Mouse (Mus musculus) large intestine, adult 2 months (tissue): ENCODE results near the gene Rnf24. TPM values are rescaled to one million over a fixed set of nuclear protein-coding genes. Genes with fewer than 3 reads are reported as not detected.

ENCODE experiments used
- DNase-seq: peaks from one replicate; pipeline ENCODE4 v3.0.0-alpha.2; 2012; ENCODE audit warnings: low read depth, low spot score
- WGBS: fragments of 180-500 bp; shearing (Covaris S2); methylation state at CpG from one replicate; pipeline ENCODE4 v1.1.7; 2018; 5-methylcytosine and 5-hydroxymethylcytosine counted together
- polyA plus RNA-seq: library from polyadenylated mRNA; depleted of rRNA; stranded (reverse); fragments of >200 nt; gene quantifications from 2 replicates; pipeline ENCODE4 v1.2.3, GENCODE M21; 2012; rRNA removed

Gene Rnf24
- polyA plus RNA-seq, 1 experiment: 2.9 TPM

GRCm38 (mm10) chr2:131275493-131275892 is 77.2 kb downstream of the Rnf24 start:
- DNase-seq: no peak
- WGBS: 94% methylated on average over 3 of the region's 3 CpGs

GRCm38 (mm10) chr2:131265056-131265455 is 87.6 kb downstream of the Rnf24 start:
- 45% methylated on average over 2 of the region's 2 CpGs for WGBS
- no peak for DNase-seq

GRCm38 (mm10) chr2:131264027-131264426 is 88.7 kb downstream of the Rnf24 start:
- WGBS: 38% methylated on average over 6 of the region's 6 CpGs
- DNase-seq: no peak

GRCm38 (mm10) chr2:131262680-131263670 is 89.7 kb downstream of the Rnf24 start:
- under 1% methylated on average over 59 of the region's 59 CpGs for WGBS
- peak; percentile 24 for DNase-seq

- under 1% methylated on average over 49 of the region's 49 CpGs for WGBS
- peak; percentile 90 for DNase-seq
Observed at GRCm38 (mm10) chr2:131262213-131262672, 90.4 kb downstream of the Rnf24 start, which contains the start of gene Pank2. Gene Pank2 (plus strand): TSS chr2:131262495.

- WGBS: 5% methylated on average over 10 of the region's 10 CpGs
- peak; percentile 31 for DNase-seq
Observed at GRCm38 (mm10) chr2:131261481-131262212, 91.0 kb downstream of the Rnf24 start.

- no peak for DNase-seq
- 59% methylated on average over 9 of the region's 9 CpGs for WGBS
Observed at GRCm38 (mm10) chr2:131260544-131261307, 92.0 kb downstream of the Rnf24 start.

GRCm38 (mm10) chr2:131258693-131259092 is 94.0 kb downstream of the Rnf24 start:
- 76% methylated on average over 8 of the region's 8 CpGs for WGBS

GRCm38 (mm10) chr2:131255738-131256137 is 97.0 kb downstream of the Rnf24 start:
- WGBS: 67% methylated on average over 3 of the region's 3 CpGs
- no peak for DNase-seq

More at GRCm38 (mm10) chr2:131258693-131259092, 94.0 kb downstream of the Rnf24 start:
- no peak for DNase-seq

GRCm38 (mm10) chr2:131254329-131254713 is 98.4 kb downstream of the Rnf24 start:
- no peak for DNase-seq
- 4% methylated on average over 2 of the region's 2 CpGs for WGBS

- no peak for DNase-seq
- WGBS: 1% methylated on average over 7 of the region's 7 CpGs
Observed at GRCm38 (mm10) chr2:131253681-131254328, 98.9 kb downstream of the Rnf24 start.

Other genes starting within 250 kb of the Rnf24 start
- 2.0 and 3.2 TPM in 2 replicates for gene Hspa12b, start 225.6 kb downstream of the Rnf24 start, polyA plus RNA-seq
- not detected in 2 replicates for gene Gm11037, start 219.4 kb downstream of the Rnf24 start, polyA plus RNA-seq
- gene 1700037H04Rik, start 192.8 kb downstream of the Rnf24 start, polyA plus RNA-seq: 59.4 and 63.8 TPM in 2 replicates
- gene Cenpb, start 172.8 kb downstream of the Rnf24 start, polyA plus RNA-seq: 48.3 and 64.6 TPM in 2 replicates
- gene Cdc25b, start 165.9 kb downstream of the Rnf24 start, polyA plus RNA-seq: 35.6 and 37.3 TPM in 2 replicates
- 7.6 and 9.2 TPM in 2 replicates for gene Spef1, start 165.6 kb downstream of the Rnf24 start, polyA plus RNA-seq
- gene Ap5s1, start 145.8 kb downstream of the Rnf24 start, polyA plus RNA-seq: 66.7 and 70.3 TPM in 2 replicates
- 66.1 and 99.3 TPM in 2 replicates for gene Mavs, start 118.8 kb downstream of the Rnf24 start, polyA plus RNA-seq
- gene Pank2, start 90.4 kb downstream of the Rnf24 start, polyA plus RNA-seq: 16.7 and 17.4 TPM in 2 replicates
- gene Smox, start 138.6 kb upstream of the Rnf24 start, polyA plus RNA-seq: 35.6 and 39.6 TPM in 2 replicates
- gene Adra1d, start 209.4 kb upstream of the Rnf24 start, polyA plus RNA-seq: 0.11 and 0.24 TPM in 2 replicates